Mouse (Mus musculus) midbrain, postnatal 0 days (tissue): ENCODE measurements around the gene Gpr39. TPM values are rescaled to one million over a fixed set of nuclear protein-coding genes. Genes with fewer than 3 reads are reported as not detected.

Source experiments
- ATAC-seq: fragments of 200-750 bp; cut with Nextera tagmentation; 2 replicates; pipeline ENCODE4 v1.8.0; 2017; ENCODE audit warnings: moderate number of reproducible peaks, mild to moderate bottlenecking, moderate TSS enrichment, moderate library complexity; ENCODE audit not compliant: low FRiP score
- DNase-seq: peaks from one replicate; pipeline ENCODE4 v3.0.0-alpha.2; 2015; ENCODE audit warnings: low spot score
- H3K27ac ChIP-seq: fragments of 300-500 bp; sonication (generic); 2 replicates; pipeline ENCODE4 v1.5.1; 2014; ENCODE audit warnings: low read depth, mild to moderate bottlenecking, low read length, mixed read lengths
- H3K27me3 ChIP-seq: fragments of 300-500 bp; sonication (generic); 2 replicates; pipeline ENCODE4 v1.6.1; 2014; ENCODE audit warnings: low read length, control low read depth, mixed read lengths; ENCODE audit not compliant: insufficient read depth
- H3K36me3 ChIP-seq: fragments of 300-500 bp; sonication (generic); 2 replicates; pipeline ENCODE4 v1.6.1; 2014; ENCODE audit warnings: low read length, control low read depth, mixed read lengths; ENCODE audit not compliant: insufficient read depth
- H3K4me1 ChIP-seq: fragments of 300-500 bp; sonication (generic); 2 replicates; pipeline ENCODE4 v1.6.1; 2014; ENCODE audit warnings: mild to moderate bottlenecking, control low read depth, antibody characterized with exemption, low read length, mixed read lengths; ENCODE audit not compliant: insufficient read depth
- H3K4me2 ChIP-seq: fragments of 300-500 bp; sonication (generic); 2 replicates; pipeline ENCODE4 v1.6.1; 2014; ENCODE audit warnings: low read depth, mild to moderate bottlenecking, low read length, mixed read lengths; ENCODE audit not compliant: poor library complexity, severe bottlenecking
- H3K4me3 ChIP-seq: fragments of 300-500 bp; sonication (generic); 2 replicates; pipeline ENCODE4 v1.5.1; 2014; ENCODE audit warnings: low read depth, mild to moderate bottlenecking, low read length, moderate library complexity
- H3K9ac ChIP-seq: fragments of 300-500 bp; sonication (generic); replicated peaks from 2 replicates; pipeline ENCODE4 v1.6.1; 2014; ENCODE audit warnings: mild to moderate bottlenecking, low read length, moderate library complexity, mixed read lengths; ENCODE audit not compliant: poor library complexity, severe bottlenecking
- H3K9me3 ChIP-seq: fragments of 300-500 bp; sonication (generic); 2 replicates; pipeline ENCODE4 v1.6.1; 2016; ENCODE audit warnings: low read length, control low read depth
- CTCF ChIP-seq: IDR thresholded peaks from 2 replicates; pipeline ENCODE4 v1.5.1; 2016; ENCODE audit warnings: antibody characterized with exemption, mild to moderate bottlenecking
- WGBS: fragments of 180-500 bp; shearing (Covaris S2); extraction: QIAGEN DNeasy Blood & Tissue Kit; methylation state at CpG from one replicate; pipeline ENCODE4 v1.1.7; 2014; 5-methylcytosine and 5-hydroxymethylcytosine counted together
- polyA plus RNA-seq: library from polyadenylated mRNA; unstranded; fragments of >200 nt; fragmentation: Nextera tagmentation; extraction: Ambion mirVana; gene quantifications from 2 replicates; pipeline ENCODE4 v1.2.1, GENCODE M21; 2015
- total RNA-seq: library from RNA; depleted of rRNA; stranded (reverse); fragments of >200 nt; gene quantifications from 2 replicates; pipeline ENCODE4 v1.2.3, GENCODE M21; 2014

The Gpr39 gene
- total and polyA plus RNA-seq, 2 experiments from 2014 or later = 0.06 to 1.6 TPM

DNA sequence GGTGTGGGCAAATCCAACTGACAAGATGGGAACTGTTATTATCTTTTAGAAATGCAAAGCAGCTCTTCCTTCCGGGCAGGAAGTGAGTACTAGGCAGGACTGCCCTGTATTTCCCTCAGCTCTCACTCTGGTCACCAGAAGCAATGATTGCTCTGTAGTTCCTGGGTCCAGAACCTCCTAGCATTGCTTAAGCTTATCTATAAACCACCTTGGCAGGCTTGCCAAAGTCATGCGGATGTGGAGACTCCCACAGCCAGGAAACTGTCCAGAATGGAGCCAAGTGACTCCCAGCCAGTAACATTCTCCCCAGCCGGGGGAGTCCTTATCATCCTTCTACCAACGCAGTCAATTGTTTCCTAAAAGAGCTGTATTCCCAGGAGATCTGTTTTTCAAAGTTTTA, 13.7 kb upstream of the Gpr39 start:
- no peaks in the 10 kb centered on the region for H3K9me3 ChIP-seq
- H3K4me1 ChIP-seq = no peaks in the 10 kb centered on the region
- H3K4me2 ChIP-seq = no peak overlapping the region
- H3K27ac ChIP-seq = no peak overlapping the region
- no peak for TF ChIP-seq CTCF
- DNase-seq (no peak), ATAC-seq (no peak)
- 69% methylated on average over 4 of the region's 4 CpGs for WGBS
- H3K9ac ChIP-seq = no peak overlapping the region
- H3K27me3 ChIP-seq = no peaks in the 10 kb centered on the region
- no peak overlapping the region for H3K4me3 ChIP-seq
- no peaks in the 10 kb centered on the region for H3K36me3 ChIP-seq

DNA sequence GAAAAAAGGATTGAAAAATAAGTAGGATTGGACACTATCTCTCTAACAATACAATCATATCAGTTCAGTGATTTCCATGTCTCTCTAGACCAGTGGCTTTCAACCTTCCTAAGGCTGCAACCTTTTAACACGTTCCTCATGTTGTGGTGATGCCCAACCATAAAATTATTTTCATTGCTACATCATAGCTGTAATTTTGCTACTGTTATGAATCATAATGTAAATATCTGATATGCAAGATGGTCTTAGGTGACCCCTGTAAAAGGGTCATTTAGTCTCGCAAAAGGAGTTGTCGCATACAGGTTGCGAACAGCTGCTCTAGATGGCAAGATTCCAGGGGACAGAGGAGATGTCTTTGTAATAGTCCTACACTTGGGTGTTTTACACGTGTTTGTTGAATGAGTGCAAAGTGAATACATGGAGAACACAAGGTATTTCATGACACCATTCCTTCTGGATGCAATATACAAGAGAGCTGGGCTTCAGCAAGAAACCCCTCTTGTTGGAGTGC, 11.6 kb upstream of the Gpr39 start:
- Histone ChIP-seq H3K27ac (no peak overlapping the region), H3K36me3 (no peaks in the 10 kb centered on the region), H3K4me2 (no peak overlapping the region), H3K4me3 (no peak overlapping the region), H3K9ac (no peak overlapping the region), H3K27me3 (no peaks in the 10 kb centered on the region), H3K9me3 (no peaks in the 10 kb centered on the region), H3K4me1 (no peaks in the 10 kb centered on the region)
- DNase-seq (no peak), ATAC-seq (no peak)
- no peak for TF ChIP-seq CTCF
- WGBS = 78% methylated on average over 5 of the region's 5 CpGs

DNA sequence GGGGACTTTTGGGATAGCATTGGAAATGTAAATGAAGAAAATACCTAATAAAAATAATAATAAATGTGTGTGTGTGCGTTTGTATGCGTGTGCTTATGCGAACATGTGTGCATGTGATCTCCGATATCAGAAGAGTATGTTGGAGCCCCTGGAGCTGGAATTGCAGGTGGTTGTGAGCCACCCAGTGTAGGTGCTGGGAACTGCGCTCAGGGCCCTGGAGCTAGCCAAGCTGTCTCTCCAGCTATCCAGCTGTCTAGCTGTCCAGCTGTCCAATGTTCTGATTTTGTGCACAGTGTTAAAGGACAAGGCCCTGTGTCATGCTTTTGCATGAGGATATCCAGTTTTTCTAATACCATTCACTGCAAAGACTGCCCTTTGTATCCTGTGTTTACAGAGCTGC, 7.8 kb upstream of the Gpr39 start:
- ATAC-seq (no peak), DNase-seq (no peak)
- Histone ChIP-seq H3K27me3 (no peaks in the 10 kb centered on the region), H3K9ac (no peak overlapping the region), H3K36me3 (no peaks in the 10 kb centered on the region), H3K4me2 (no peak overlapping the region), H3K4me1 (no peaks in the 10 kb centered on the region), H3K9me3 (no peaks in the 10 kb centered on the region), H3K27ac (no peak overlapping the region), H3K4me3 (no peak overlapping the region)
- WGBS = 81% methylated on average over 5 of the region's 5 CpGs
- peak; percentile 43 for TF ChIP-seq CTCF

DNA sequence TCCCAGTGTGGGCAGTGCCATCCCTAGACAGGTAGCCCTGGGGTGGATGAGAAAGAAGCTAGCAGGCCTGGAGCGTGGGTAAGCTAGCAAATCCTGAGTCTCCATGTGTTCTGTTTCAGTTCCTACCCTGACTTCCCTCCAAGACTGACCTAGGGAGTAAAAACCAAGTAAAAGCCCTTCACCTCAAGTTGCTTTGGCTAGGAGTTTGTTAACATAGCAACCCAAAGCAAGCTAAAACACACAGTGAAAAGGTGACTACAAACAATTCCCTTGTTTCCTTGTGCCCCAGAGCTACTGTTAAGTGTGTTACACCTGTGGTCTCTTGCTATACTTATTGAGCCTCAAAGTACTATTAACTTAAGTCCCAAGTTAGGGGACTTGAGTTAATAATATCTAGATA, 1.6 kb upstream of the Gpr39 start:
- DNase-seq (no peak), ATAC-seq (no peak)
- no peaks in the 10 kb centered on the region for H3K9me3 ChIP-seq
- H3K27me3 ChIP-seq = no peaks in the 10 kb centered on the region
- no peak overlapping the region for H3K9ac ChIP-seq
- no peak overlapping the region for H3K4me2 ChIP-seq
- H3K36me3 ChIP-seq = no peaks in the 10 kb centered on the region
- H3K27ac ChIP-seq = no peak overlapping the region
- H3K4me1 ChIP-seq = no peaks in the 10 kb centered on the region
- 93% methylated on average over 1 of the region's 1 CpGs for WGBS
- no peak overlapping the region for H3K4me3 ChIP-seq
- no peak for TF ChIP-seq CTCF

GRCm38 (mm10) chr1:125677286-125677685, 491 bp downstream of the Gpr39 start:
- no peak overlapping the region for H3K4me2 ChIP-seq
- no peak overlapping the region for H3K4me3 ChIP-seq
- no peaks in the 10 kb centered on the region for H3K36me3 ChIP-seq
- H3K27me3 ChIP-seq = no peaks in the 10 kb centered on the region
- DNase-seq (no peak), ATAC-seq (no peak)
- H3K9me3 ChIP-seq = no peaks in the 10 kb centered on the region
- H3K9ac ChIP-seq = no peak overlapping the region
- no peak for TF ChIP-seq CTCF
- WGBS = 96% methylated on average over 5 of the region's 5 CpGs
- no peaks in the 10 kb centered on the region for H3K4me1 ChIP-seq
- H3K27ac ChIP-seq = no peak overlapping the region

- 84% methylated on average over 4 of the region's 4 CpGs for WGBS
- no peak overlapping the region for H3K4me3 ChIP-seq
- no peaks in the 10 kb centered on the region for H3K36me3 ChIP-seq
- TF ChIP-seq CTCF = no peak
- no peaks in the 10 kb centered on the region for H3K27me3 ChIP-seq
- H3K9ac ChIP-seq = no peak overlapping the region
- no peaks in the 10 kb centered on the region for H3K4me1 ChIP-seq
- H3K9me3 ChIP-seq = no peaks in the 10 kb centered on the region
- H3K27ac ChIP-seq = no peak overlapping the region
- no peak overlapping the region for H3K4me2 ChIP-seq
- ATAC-seq (no peak), DNase-seq (no peak)
Measured at GRCm38 (mm10) chr1:125679522-125680077, 2.8 kb downstream of the Gpr39 start.
